8 mouse cellular contexts compared by ENCODE assay signal in the genomic region with DNA sequence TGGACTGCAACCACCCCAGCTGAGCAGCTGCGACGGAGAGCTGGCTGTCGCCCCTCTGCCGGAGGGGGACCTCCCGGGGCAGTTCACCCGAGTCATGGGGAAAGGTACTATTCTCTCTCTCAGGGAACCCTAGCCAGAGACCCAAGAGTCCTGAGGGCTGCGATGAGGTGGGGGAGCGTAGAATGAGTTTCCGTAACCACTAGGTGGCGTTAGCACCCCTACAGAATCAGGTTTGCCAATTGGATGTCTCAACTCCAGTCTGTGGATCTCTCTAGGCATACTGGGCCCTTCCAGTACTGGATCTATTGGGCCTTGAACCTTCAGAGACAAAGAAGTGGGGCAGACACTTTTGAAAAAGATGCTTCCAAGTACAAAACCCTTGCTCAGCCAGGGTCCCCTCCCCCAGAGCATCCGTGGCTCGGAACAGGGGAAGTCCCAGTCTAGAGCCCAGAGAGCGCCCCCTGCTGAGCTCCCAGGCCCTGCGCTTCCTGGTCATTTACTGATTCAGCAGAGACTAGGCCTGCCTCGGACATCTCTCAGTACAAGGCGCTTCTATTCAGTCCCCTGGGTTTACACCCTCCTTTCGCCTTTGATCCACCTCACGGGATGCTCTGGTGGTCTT.
DNase-seq lines count a peak whose midpoint lies in the region; ATAC-seq and TF ChIP-seq lines count a peak whose summit lies in the region.
"Had no signal": no experiment of that assay in that cellular context is flagged by ENCODE, and none has a peak within 500 bp of the region (broad histone marks: within the 10 kb centered on the region; RNA-seq: fewer than 3 reads in every experiment).

No protein-coding gene starts in this region.

- H3K4me1 ChIP-seq in kidney, adult 2 months (ENCODE audit: control insufficient read depth, insufficient read depth, low read length), result no peaks in the 10 kb centered on the region
- no peaks in the 10 kb centered on the region for H3K4me1 ChIP-seq in kidney, embryonic 15.5 days
- H3K4me1 ChIP-seq in embryonic facial prominence, embryonic 10.5 days, result peaks cover 3% of the 10 kb centered on the region

- H3K9ac ChIP-seq in kidney, embryonic 15.5 days, result no peak overlapping the region

- no peak overlapping the region for H3K27ac ChIP-seq in kidney, adult 2 months (ENCODE audit: insufficient read depth, low read depth, low read length)
- H3K27ac ChIP-seq in kidney, embryonic 15.5 days, result no peak overlapping the region
- H3K27ac ChIP-seq in embryonic facial prominence, embryonic 10.5 days (replicated peaks), result 0 out of 2 replicates have a peak overlapping the region, but pooled peaks have one; percentile 40

- WGBS in kidney, adult 2 months, result 79% methylated on average over 18 of the region's 18 CpGs
- 75% methylated on average over 18 of the region's 18 CpGs for WGBS in kidney, embryonic 15.5 days
- WGBS in embryonic facial prominence, embryonic 10.5 days, result 61% methylated on average over 18 of the region's 18 CpGs

- no peak overlapping the region for H3K4me2 ChIP-seq in kidney, embryonic 15.5 days

- H3K36me3 ChIP-seq in kidney, adult 2 months (ENCODE audit: control insufficient read depth, insufficient read depth, low read length), result no peaks in the 10 kb centered on the region
- no peaks in the 10 kb centered on the region for H3K36me3 ChIP-seq in kidney, embryonic 15.5 days
- peaks cover 18% of the 10 kb centered on the region for H3K36me3 ChIP-seq in embryonic facial prominence, embryonic 10.5 days (replicated peaks)

- no peak overlapping the region for H3K4me3 ChIP-seq in kidney, adult 2 months (ENCODE audit: insufficient read depth, low read depth, low read length)
- H3K4me3 ChIP-seq in kidney, embryonic 15.5 days (replicated peaks), result no peak overlapping the region
- H3K4me3 ChIP-seq in embryonic facial prominence, embryonic 10.5 days, result no peak overlapping the region
- H3K4me3 ChIP-seq: erythroblast, embryonic 14.5 days had no signal

- no peak for TF ChIP-seq POLR2A in kidney, adult 2 months (IDR thresholded peaks at IDR 0.05; ENCODE audit: low read depth, low read length)

- ATAC-seq in kidney, embryonic 15.5 days (replicated peaks; ENCODE audit: low FRiP score), result no peak

- peak; percentile 23 for TF ChIP-seq CTCF in kidney, adult 2 months (conservative IDR thresholded peaks at IDR 0.05; ENCODE audit: insufficient read depth, insufficient read length, low read depth, low read length)

- no peaks in the 10 kb centered on the region for H3K27me3 ChIP-seq in kidney, adult 2 months (replicated peaks; ENCODE audit: control insufficient read depth, insufficient read depth, low read length)
- H3K27me3 ChIP-seq in kidney, embryonic 15.5 days, result no peaks in the 10 kb centered on the region
- H3K27me3 ChIP-seq in embryonic facial prominence, embryonic 10.5 days (replicated peaks; ENCODE audit: low read depth, poor library complexity, severe bottlenecking), result no peaks in the 10 kb centered on the region

- H3K9me3 ChIP-seq in kidney, embryonic 15.5 days (replicated peaks), result no peaks in the 10 kb centered on the region
- no peaks in the 10 kb centered on the region for H3K9me3 ChIP-seq in embryonic facial prominence, embryonic 10.5 days

- peak; percentile 25 for DNase-seq in kidney, adult 2 months
- DNase-seq in A20 (ENCODE audit: low read depth, low spot score) (peak; percentile 30), ES-CJ7 (ENCODE audit: low read depth, low spot score) (peak; percentile 72)
- peak; percentile 42 for DNase-seq in embryonic facial prominence, embryonic 10.5 days (ENCODE audit: low spot score)
- peak; percentile 52 for DNase-seq in lung, postnatal 36 days
- no peak for DNase-seq in left cerebral cortex, adult 8-10 months (ENCODE audit: low spot score in 2 of 2)

Comparison
In these comparisons a context has a peak if more than half of its experiments do, and no peak if none do; other contexts are left out.
1. DNase-seq: peak in kidney, adult 2 months (single experiment), A20 (single experiment), ES-CJ7 (single experiment), embryonic facial prominence, embryonic 10.5 days (single experiment) and lung, postnatal 36 days (single experiment); none in left cerebral cortex, adult 8-10 months (0 of 2).